Mouse (Mus musculus) natural killer cell, adult 2 months (primary cell): ENCODE measurements around the gene Slc23a2.

Experiments
- DNase-seq, 2 experiments: peaks; one replicate each; pipeline ENCODE4 v3.0.0; 2022; ENCODE audit warnings: low spot score in 2 of 2

Slc23a2 gene

GRCm38 (mm10) chr2:132020991-132021541 is 123.8 kb downstream of the Slc23a2 start:
- peak; percentile 67 to 82 for DNase-seq

- DNase-seq: no peak
Observed at GRCm38 (mm10) chr2:132020420-132020819, 124.5 kb downstream of the Slc23a2 start.

GRCm38 (mm10) chr2:132019372-132019811 is 125.5 kb downstream of the Slc23a2 start:
- peak; percentile 27 to 71 for DNase-seq

GRCm38 (mm10) chr2:132018156-132018555 is 126.8 kb downstream of the Slc23a2 start:
- peak in 1 of 2 experiments; percentile 19 for DNase-seq

GRCm38 (mm10) chr2:132017611-132018010 is 127.3 kb downstream of the Slc23a2 start:
- DNase-seq: no peak

- DNase-seq: no peak
Observed at GRCm38 (mm10) chr2:132016034-132016433, 128.9 kb downstream of the Slc23a2 start.

GRCm38 (mm10) chr2:132013152-132013551 is 131.8 kb downstream of the Slc23a2 start:
- no peak for DNase-seq

- no peak for DNase-seq
Observed at GRCm38 (mm10) chr2:132010781-132011180, 134.1 kb downstream of the Slc23a2 start.

- no peak for DNase-seq
Observed at GRCm38 (mm10) chr2:132008186-132008585, 136.7 kb downstream of the Slc23a2 start.

GRCm38 (mm10) chr2:132007475-132007819 is 137.5 kb downstream of the Slc23a2 start:
- DNase-seq: no peak

GRCm38 (mm10) chr2:132006561-132007474 is 138.1 kb downstream of the Slc23a2 start:
- DNase-seq: peak in 1 of 2 experiments; percentile 65

- no peak for DNase-seq
Observed at GRCm38 (mm10) chr2:132005445-132005844, 139.5 kb downstream of the Slc23a2 start.

GRCm38 (mm10) chr2:132004495-132005136 is 140.3 kb downstream of the Slc23a2 start:
- peak in 1 of 2 experiments; percentile 55 for DNase-seq

GRCm38 (mm10) chr2:132003916-132004315 is 141.0 kb downstream of the Slc23a2 start:
- no peak for DNase-seq
